Mouse (Mus musculus) embryonic facial prominence, embryonic 10.5 days (tissue): ENCODE data around the gene Gm28041. TPM values are rescaled to one million over a fixed set of nuclear protein-coding genes. Genes with fewer than 3 reads are reported as not detected.
A peak's percentile ranks its signal among the peaks of the same experiment; 100 is the strongest.
"Not testable (repeated sequence)": the region's sequence is repeated elsewhere in the genome, so short reads cannot be mapped to it uniquely, and the experiment has no call there.

Source experiments
- DNase-seq: peaks from one replicate; pipeline ENCODE4 v3.0.0-alpha.2; 2017; ENCODE audit warnings: low spot score
- H3K27ac ChIP-seq: fragments of 300-500 bp; sonication (generic); replicated peaks from 2 replicates; pipeline ENCODE4 v1.5.1; 2016; ENCODE audit warnings: mild to moderate bottlenecking
- H3K27me3 ChIP-seq: fragments of 300-500 bp; sonication (generic); replicated peaks from 2 replicates; pipeline ENCODE4 v1.6.1; 2016; ENCODE audit warnings: low read depth, mild to moderate bottlenecking; ENCODE audit not compliant: poor library complexity, severe bottlenecking
- H3K36me3 ChIP-seq: fragments of 300-500 bp; sonication (generic); replicated peaks from 2 replicates; pipeline ENCODE4 v1.6.1; 2016; ENCODE audit warnings: mild to moderate bottlenecking, moderate library complexity
- H3K4me1 ChIP-seq: fragments of 300-500 bp; sonication (generic); 2 replicates; pipeline ENCODE4 v1.6.1; 2016
- H3K4me3 ChIP-seq: fragments of 300-500 bp; sonication (generic); 2 replicates; pipeline ENCODE4 v1.5.1; 2016; ENCODE audit warnings: mild to moderate bottlenecking, moderate library complexity
- H3K9me3 ChIP-seq: fragments of 300-500 bp; sonication (generic); 2 replicates; pipeline ENCODE4 v1.6.1; 2016; ENCODE audit warnings: mild to moderate bottlenecking
- WGBS: fragments of 180-500 bp; shearing (Covaris S2); methylation state at CpG from one replicate; pipeline ENCODE4 v1.1.7; 2016; 5-methylcytosine and 5-hydroxymethylcytosine counted together
- polyA plus RNA-seq: library from polyadenylated mRNA; unstranded; fragments of >200 nt; fragmentation: Nextera tagmentation; extraction: Ambion mirVana; gene quantifications from 2 replicates; pipeline ENCODE4 v1.2.1, GENCODE M21; 2016

The Gm28041 gene
- not detected in 2 replicates for polyA plus RNA-seq

DNA sequence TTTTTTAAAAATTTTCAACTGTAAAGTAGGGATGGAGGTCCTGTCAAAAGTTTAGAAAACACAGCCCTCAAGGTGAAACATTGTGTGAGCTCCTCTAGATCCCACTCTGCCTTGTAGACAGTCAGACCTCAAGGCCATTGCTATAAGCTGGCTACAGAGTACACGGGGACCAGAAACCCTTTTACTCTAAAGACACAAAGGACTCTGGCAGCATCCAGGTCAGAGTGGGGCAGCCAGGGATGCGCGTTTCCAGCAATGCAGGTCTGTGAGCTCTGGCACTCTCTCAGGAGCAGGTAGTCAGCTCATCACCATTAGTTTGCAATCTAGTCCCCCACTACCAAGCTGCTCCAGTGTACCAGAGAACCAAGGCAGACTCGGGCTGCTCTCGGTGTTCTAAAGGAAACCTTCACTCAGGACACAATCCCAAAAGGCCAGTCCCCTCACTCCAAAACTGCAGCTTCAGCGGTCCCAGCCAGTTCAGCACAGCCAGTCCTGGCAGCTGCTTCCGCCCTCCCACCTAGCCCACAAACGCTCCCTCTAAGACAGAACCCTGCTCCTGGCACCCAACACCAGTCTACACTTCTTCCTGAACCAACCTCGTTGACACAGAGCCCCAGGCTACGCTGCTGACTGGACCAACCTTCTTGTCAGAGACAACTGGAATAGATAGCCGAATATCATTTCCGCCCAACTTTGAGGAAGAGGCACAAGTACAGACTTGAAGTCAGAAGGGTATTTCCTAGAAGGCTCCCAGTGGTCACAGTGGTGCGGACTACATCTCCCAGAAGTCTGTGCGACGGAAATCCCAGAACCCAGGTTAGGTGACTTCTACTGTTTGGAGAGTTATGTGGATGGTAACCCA lies at the start of gene Gm28041, which contains the start of gene Zfp456:
Gm28041 (minus strand) TSS at position 684 of the 862 bp plus-strand sequence.
Zfp456 (minus strand) TSS at position 761 of the 862 bp plus-strand sequence.
- not testable (repeated sequence) for H3K9me3 ChIP-seq, H3K27me3 ChIP-seq, H3K36me3 ChIP-seq, H3K4me1 ChIP-seq
- peak within 1 kb of the TSS; percentile 59 for H3K4me3 ChIP-seq
- WGBS, result 21% methylated on average over 15 of the region's 15 CpGs
- H3K27ac ChIP-seq, result peak within 1 kb of the TSS; percentile 59; the same call in 1 of the 2 replicates
- peak; percentile 61 for DNase-seq

DNA sequence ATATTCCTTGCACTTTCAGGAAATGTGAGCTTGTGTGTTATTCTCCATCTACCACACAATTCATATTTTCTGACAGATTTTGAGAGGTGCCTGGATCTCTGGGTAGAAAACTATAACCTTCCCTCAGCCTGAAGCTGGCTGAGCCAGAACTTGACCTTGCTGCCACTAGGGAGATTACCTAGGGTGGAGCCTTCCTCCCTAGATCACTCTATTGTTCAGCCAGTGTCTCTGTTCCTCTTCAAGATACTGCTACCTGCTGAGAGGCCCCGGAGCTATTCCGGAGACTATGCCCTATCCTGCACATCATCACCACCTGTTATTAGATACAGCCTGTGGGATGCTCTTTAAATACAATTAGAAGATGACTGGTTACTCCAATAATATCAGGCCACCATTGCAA lies 47.0 kb upstream of the Gm28041 start:
- not testable (repeated sequence) for H3K27me3 ChIP-seq, H3K9me3 ChIP-seq, DNase-seq, H3K36me3 ChIP-seq, H3K27ac ChIP-seq, H3K4me3 ChIP-seq
- peaks cover 12% of the 10 kb centered on the region for H3K4me1 ChIP-seq
- WGBS, result 80% methylated on average over 2 of the region's 2 CpGs

DNA sequence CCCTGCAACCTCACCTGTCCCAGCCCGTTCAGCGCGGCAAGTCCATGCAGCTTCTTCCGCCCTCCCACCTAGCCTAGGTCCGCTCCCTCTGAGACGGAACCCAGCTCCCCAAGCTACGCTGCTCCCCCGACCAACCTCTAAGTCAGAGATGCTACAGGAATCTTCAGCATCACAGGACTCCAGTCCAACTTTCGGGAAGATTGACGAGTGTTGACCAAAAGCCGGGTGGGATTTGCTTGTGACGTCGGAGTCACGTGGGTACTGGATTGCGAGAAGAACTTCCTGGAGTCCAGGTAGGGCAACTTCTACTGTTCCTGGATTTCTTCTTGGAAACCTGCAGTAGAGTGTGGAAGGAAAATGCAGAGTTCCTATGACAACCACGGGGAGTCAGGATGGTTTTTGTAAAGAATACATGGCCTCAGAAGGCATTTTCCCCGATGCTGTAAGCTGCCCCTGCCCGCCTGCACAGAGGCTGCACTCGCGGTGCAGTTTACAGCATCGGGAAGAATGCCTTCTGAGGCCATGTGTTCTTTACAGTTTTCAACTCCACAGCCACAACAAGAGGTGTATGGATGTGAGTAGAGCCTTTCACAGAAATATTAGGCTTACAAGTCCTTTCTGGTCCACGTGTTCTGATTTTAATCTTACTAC lies 45.8 kb upstream of the Gm28041 start, which contains the start of gene Zfp459:
Zfp459 (minus strand) TSS at position 212 of the 651 bp plus-strand sequence.
- Histone ChIP-seq H3K4me3 (peak within 1 kb of the TSS; percentile 72), H3K4me1 (peaks cover 12% of the 10 kb centered on the region), H3K36me3 (no peaks in the 10 kb centered on the region), H3K27me3 (no peaks in the 10 kb centered on the region), H3K9me3 (no peaks in the 10 kb centered on the region), H3K27ac (peak within 1 kb of the TSS; percentile 76)
- 3% methylated on average over 22 of the region's 22 CpGs for WGBS
- DNase-seq, result peak; percentile 75

DNA sequence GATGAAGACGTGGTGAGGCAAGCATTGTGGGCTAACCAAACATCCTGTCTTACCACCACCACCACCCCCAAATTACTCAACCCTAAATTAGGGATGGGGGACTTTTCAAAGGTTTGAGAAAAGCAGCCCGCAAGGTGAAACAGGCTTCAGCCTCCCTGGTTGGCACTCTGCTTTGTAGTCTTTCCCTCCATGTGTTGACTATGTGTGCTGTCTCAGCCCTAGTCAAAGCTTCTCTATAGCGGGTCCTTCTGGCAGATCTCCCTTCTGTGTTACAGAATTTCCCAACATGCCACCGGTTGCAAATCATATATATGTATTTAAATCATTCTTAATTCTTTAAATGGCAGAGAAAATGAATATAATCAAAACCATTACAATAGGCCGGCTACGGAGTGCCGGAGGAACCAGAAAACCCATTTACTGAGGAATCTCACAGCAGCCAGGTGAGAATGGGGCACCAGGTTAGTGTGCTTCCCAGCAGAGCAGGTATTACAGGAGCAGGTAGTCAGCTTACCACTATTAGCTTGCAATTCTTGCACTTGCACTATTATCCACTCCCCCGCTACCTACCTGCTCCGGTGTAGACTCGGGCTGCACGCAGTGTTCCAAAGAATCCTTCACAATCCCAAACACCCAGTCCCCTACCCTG lies 45.1 kb upstream of the Gm28041 start:
- no peaks in the 10 kb centered on the region for H3K36me3 ChIP-seq
- H3K27ac ChIP-seq, result peak overlapping the region; percentile 76
- H3K9me3 ChIP-seq, result no peaks in the 10 kb centered on the region
- H3K4me3 ChIP-seq, result peak overlapping the region; percentile 72
- DNase-seq, result no peak
- 32% methylated on average over 11 of the region's 11 CpGs for WGBS
- H3K27me3 ChIP-seq, result no peaks in the 10 kb centered on the region
- H3K4me1 ChIP-seq, result peaks cover 12% of the 10 kb centered on the region

DNA sequence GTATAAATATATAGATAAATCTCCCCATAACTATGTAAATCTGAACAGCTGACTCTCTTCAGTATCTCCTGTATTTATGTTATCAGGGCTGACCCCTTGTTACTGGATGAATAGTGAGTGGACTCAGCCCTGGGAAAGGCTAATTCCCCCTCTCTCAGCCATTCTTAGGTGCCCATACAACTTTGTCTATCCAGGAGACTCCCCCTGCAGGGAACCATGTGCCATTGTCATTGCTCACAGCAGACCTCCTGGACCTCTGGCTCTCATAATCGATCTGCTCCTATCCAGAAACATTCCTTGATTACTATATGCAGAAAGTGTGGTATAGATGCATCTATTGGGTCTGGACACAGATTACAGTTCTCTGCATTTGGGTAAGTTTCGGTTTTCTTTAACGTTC lies 41.3 kb upstream of the Gm28041 start:
- Histone ChIP-seq H3K9me3 (no peaks in the 10 kb centered on the region), H3K4me1 (peaks cover 8% of the 10 kb centered on the region), H3K4me3 (no peak overlapping the region), H3K27me3 (no peaks in the 10 kb centered on the region), H3K36me3 (no peaks in the 10 kb centered on the region), H3K27ac (no peak overlapping the region)
- no peak for DNase-seq
- WGBS, result 90% methylated on average over 3 of the region's 3 CpGs

DNA sequence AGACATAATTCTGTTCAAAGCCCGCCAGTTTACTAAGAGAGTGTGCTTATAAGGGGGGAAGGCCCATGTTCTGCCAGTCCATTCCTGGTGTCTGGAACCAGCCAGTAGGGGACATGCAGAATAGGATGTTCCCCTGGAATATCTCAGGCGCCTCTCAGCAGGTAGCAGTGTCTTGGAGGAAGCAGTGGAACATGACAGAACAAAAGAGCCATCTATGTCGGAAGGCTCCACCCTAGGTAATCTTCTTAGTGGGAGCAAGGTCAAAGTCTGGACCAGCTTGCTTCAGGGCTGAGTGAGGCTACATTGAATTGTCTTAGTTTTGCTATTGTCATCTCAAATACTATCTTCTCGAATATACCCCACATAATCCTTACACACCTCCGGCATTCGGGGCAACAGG lies 40.2 kb upstream of the Gm28041 start:
- H3K27ac ChIP-seq, result no peak overlapping the region
- H3K4me3 ChIP-seq, result no peak overlapping the region
- 89% methylated on average over 6 of the region's 6 CpGs for WGBS
- H3K4me1 ChIP-seq, result peaks cover 2% of the 10 kb centered on the region
- no peaks in the 10 kb centered on the region for H3K9me3 ChIP-seq
- no peaks in the 10 kb centered on the region for H3K36me3 ChIP-seq
- DNase-seq, result no peak
- H3K27me3 ChIP-seq, result no peaks in the 10 kb centered on the region

DNA sequence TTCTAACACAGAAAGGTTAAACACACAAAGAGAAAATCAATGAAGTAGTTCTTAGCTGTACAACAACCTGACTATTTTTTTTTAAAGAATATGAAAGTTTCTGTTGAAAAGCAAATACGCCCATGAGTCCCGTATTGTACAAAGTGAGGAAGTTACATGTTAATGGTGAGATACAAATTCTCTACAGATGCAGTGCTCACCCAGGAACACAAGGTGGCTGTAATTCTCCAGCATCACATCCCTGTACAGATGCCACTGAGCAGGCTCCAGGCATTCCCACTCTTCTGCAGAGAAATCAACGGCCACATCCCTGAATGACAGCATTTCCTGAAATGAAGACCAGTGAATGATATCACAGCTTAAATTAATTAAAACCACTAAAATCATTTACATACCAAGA lies 38.1 kb upstream of the Gm28041 start:
- not testable (repeated sequence) for H3K36me3 ChIP-seq, H3K27ac ChIP-seq, H3K27me3 ChIP-seq, H3K4me3 ChIP-seq, H3K4me1 ChIP-seq, DNase-seq, H3K9me3 ChIP-seq
- 76% methylated on average over 3 of the region's 3 CpGs for WGBS

DNA sequence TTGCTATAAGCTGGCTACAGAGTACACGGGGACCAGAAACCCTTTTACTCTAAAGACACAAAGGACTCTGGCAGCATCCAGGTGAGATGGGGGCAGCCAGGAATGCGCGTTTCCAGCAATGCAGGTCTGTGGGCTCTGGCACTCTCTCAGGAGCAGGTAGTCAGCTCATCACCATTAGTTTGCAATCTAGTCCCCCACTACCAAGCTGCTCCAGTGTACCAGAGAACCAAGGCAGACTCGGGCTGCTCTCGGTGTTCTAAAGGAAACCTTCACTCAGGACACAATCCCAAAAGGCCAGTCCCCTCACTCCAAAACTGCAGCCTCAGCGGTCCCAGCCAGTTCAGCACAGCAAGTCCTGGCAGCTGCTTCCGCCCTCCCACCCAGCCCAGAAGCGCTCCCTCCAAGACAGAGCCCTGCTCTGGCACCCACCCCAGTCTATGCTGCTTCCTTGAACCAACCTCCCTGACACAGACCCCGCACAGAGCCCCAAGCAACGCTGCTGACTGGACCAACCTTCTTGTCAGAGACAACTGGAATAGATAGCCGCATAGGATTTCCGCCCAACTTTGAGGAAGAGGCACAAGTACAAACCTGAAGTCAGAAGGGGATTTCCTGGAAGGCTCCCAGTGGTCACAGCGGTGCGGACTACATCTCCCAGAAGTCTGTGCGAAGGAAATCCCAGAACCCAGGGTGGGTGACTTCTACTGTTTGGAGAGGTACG lies 23.8 kb upstream of the Gm28041 start, which contains the start of gene Zfp429:
Zfp429 (minus strand) TSS at position 637 of the 721 bp plus-strand sequence.
- not testable (repeated sequence) for H3K27me3 ChIP-seq, H3K36me3 ChIP-seq, H3K4me1 ChIP-seq, H3K9me3 ChIP-seq
- H3K27ac ChIP-seq, result peak within 1 kb of the TSS; percentile 77
- peak; percentile 65 for DNase-seq
- WGBS, result 5% methylated on average over 16 of the region's 16 CpGs
- peak within 1 kb of the TSS; percentile 72 for H3K4me3 ChIP-seq

DNA sequence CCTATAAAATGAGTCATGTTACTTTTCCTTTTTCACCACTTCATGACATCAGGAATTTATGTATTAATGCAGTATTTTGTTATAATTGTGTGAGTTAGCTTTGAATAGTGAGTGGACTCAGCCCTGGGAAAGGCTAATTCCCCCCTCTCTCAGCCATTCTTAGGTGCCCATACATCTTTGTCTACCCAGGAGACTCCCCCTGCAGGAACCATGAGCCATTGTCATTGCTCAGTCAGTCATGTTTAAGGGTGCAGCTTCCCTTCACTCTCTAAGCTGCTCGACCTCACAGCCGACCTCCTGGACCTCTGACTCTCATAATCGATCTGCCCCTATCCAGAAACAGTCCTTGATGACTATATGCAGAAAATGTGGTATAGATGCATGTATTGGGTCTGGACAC lies 722 bp upstream of the Gm28041 start:
- H3K4me3 ChIP-seq, H3K36me3 ChIP-seq, H3K4me1 ChIP-seq, H3K27me3 ChIP-seq, DNase-seq, H3K9me3 ChIP-seq, H3K27ac ChIP-seq: not testable (repeated sequence)
- 75% methylated on average over 3 of the region's 3 CpGs for WGBS

DNA sequence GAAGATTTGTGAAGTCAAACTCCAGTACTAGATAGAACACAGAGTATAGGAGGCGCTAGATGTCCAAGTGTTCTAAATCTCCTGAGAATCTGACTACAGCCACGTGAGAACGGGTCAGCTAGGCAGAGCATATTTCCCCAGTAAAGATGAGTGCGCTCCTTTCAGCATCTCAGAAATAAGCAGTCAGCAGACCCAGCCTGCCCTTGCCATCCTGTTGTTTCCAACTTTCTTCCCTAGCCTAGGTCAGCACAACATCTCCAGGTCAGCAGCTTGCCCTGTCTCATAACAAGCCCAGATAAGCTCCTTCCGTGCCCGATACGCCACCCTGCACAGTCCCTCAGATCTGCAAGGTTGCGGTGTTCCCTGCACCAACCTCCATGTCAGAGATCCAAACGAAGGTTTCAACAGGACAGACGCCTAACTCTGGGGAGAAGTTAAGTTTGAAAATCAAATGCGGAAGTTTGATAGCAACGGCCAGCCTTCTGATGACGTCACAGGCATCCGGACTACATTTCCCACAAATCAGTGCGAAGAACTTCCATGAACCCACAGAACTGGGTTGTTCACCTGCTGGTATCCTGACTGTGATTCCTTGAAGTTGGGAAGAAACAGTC lies 15.3 kb downstream of the Gm28041 start, which contains the start of the genes Gm28044 and Zfp953:
Gm28044 (minus strand) TSS at position 406 of the 614 bp plus-strand sequence.
Zfp953 (minus strand) TSS at position 475 of the 614 bp plus-strand sequence.
- H3K9me3 ChIP-seq, result no peaks in the 10 kb centered on the region
- DNase-seq, result peak; percentile 79
- H3K4me1 ChIP-seq, result peaks cover 6% of the 10 kb centered on the region; the same call in 1 of the 2 replicates
- no peaks in the 10 kb centered on the region for H3K27me3 ChIP-seq
- peak within 1 kb of the TSS; percentile 76 for H3K4me3 ChIP-seq
- no peaks in the 10 kb centered on the region for H3K36me3 ChIP-seq
- H3K27ac ChIP-seq, result peak within 1 kb of the TSS; percentile 83
- WGBS, result under 1% methylated on average over 15 of the region's 15 CpGs

DNA sequence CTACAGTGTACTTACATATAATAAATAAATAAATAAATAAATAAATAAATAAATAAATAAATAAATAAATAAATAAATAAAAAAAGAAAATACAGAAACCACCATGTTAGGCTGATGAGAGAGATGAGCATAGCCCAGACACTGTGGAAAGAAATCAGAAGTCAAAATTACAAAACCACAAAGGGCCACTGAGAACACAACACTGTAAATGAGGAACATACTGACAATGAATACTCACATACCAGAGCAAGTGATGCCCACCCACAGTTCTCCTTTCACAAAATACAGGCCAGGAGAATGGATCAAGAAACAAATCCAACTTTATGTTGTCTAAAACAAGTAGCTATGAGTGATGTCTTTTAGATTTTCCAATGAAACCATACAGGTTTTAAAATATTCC lies 23.7 kb downstream of the Gm28041 start:
- H3K27ac ChIP-seq, result no peak overlapping the region
- H3K4me3 ChIP-seq, result no peak overlapping the region
- no peak for DNase-seq
- H3K36me3 ChIP-seq, result no peaks in the 10 kb centered on the region
- no peaks in the 10 kb centered on the region for H3K27me3 ChIP-seq
- H3K9me3 ChIP-seq, result no peaks in the 10 kb centered on the region
- H3K4me1 ChIP-seq, result no peaks in the 10 kb centered on the region
